In genomic region chr10:53459706-53460105, GRCm38 (mm10) we compare ENCODE assay signal across 7 mouse cellular contexts.
DNase-seq lines count a peak whose midpoint lies in the region; TF ChIP-seq lines count a peak whose summit lies in the region.
"Not testable (repeated sequence)": the region's sequence is repeated elsewhere in the genome, so short reads cannot be mapped to it uniquely, and the experiment has no call there.

No protein-coding gene starts in this region.

- TF ChIP-seq CTCF in gastrocnemius, adult 2 months (IDR thresholded peaks at IDR 0.05); heart, adult 2 months (IDR thresholded peaks at IDR 0.05): not testable (repeated sequence)

- not testable (repeated sequence) for H3K9ac ChIP-seq in heart, adult 2 months (ENCODE audit: low read depth, low read length)

- 47% methylated on average over 1 of the region's 1 CpGs for WGBS in heart, adult 2 months

- not testable (repeated sequence) for H3K4me3 ChIP-seq in brown adipose tissue, adult 24 weeks (ENCODE audit: insufficient read depth, low read depth, low read length); gastrocnemius, adult 2 months; heart, adult 2 months

- H3K4me1 ChIP-seq in brown adipose tissue, adult 24 weeks (ENCODE audit: control insufficient read depth, insufficient read depth, insufficient read length, low read length) = peaks cover 19% of the 10 kb centered on the region
- H3K4me1 ChIP-seq in heart, adult 2 months (ENCODE audit: control insufficient read depth, insufficient read depth, low read length) = peaks cover 21% of the 10 kb centered on the region

- DNase-seq in ES-CJ7 (ENCODE audit: low read depth, low spot score) (peak; percentile 7), R1 (ENCODE audit: low read depth, low spot score) (peak; percentile 54), ZHBTc4 (ENCODE audit: low read depth, low spot score) (peak; percentile 45)
- DNase-seq in gastrocnemius, adult 2 months; heart, adult 2 months: not testable (repeated sequence)
- DNase-seq in heart, adult 11 months = peak; percentile 78

- peak overlapping the region; percentile 2; the same call in 1 of the 2 replicates for H3K27ac ChIP-seq in brown adipose tissue, adult 24 weeks (replicated peaks; ENCODE audit: low read depth, low read length)
- H3K27ac ChIP-seq in gastrocnemius, adult 2 months = peak overlapping the region; percentile 87
- peak overlapping the region; percentile 95 for H3K27ac ChIP-seq in heart, adult 2 months

- H3K27me3 ChIP-seq in heart, adult 2 months (ENCODE audit: control insufficient read depth, insufficient read depth, low read length) = not testable (repeated sequence)

- not testable (repeated sequence) for TF ChIP-seq EP300 in heart, adult 2 months (IDR thresholded peaks at IDR 0.05; ENCODE audit: insufficient read depth, low read depth, low read length)

- intact Hi-C loops in gastrocnemius, adult 2 months (cut with DNase I) = loop anchor here (5.0 kb wide), 1 partner anchor 62 kb away; no protein-coding TSS in a partner anchor
- intact Hi-C loops in heart, adult 2 months (cut with DNase I) = loop anchor here (5.0 kb wide), 1 partner anchor 32 kb away; no protein-coding TSS in a partner anchor

- peaks cover 16% of the 10 kb centered on the region for H3K36me3 ChIP-seq in heart, adult 2 months (ENCODE audit: control insufficient read depth, insufficient read depth, low read length)

- not testable (repeated sequence) for H3K79me2 ChIP-seq in heart, adult 2 months (replicated peaks; ENCODE audit: control insufficient read depth, insufficient read depth, low read length)

- not testable (repeated sequence) for TF ChIP-seq POLR2A in heart, adult 2 months (IDR thresholded peaks at IDR 0.05; ENCODE audit: insufficient read depth, low read depth, low read length)

Comparison
In these comparisons a context has a peak if more than half of its experiments do, and no peak if none do; other contexts are left out.
1. H3K27ac ChIP-seq: peak in every context shown above with its lines; median percentile 95 in heart, adult 2 months; 87 in gastrocnemius, adult 2 months; 2 in brown adipose tissue, adult 24 weeks.